Mouse (Mus musculus): ENCODE measurements around the gene Ctnna2. TPM values are rescaled to one million over a fixed set of nuclear protein-coding genes. Genes with fewer than 3 reads are reported as not detected.

Gene Ctnna2
- polyA plus RNA-seq, 1 experiment: 0.70 TPM

DNA sequence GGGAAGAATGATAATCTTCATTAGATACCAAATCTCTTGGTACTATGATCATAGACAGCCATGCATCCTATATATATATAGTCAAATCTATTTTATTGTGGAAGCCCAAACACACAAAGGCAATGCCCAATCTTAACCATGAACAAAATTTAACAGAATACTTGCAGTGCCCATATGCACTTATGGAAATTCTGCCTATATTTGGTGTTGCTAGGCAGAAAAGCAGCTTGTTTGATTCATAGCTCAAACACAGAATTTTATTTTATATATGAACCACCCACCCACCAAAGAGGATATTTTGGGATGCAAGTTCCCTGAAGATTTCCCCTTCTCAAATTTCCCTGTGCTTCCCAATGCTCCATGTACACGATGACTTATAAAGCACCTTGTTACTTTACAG is 655.2 kb downstream of the Ctnna2 start:
- no peak for DNase-seq
- H3K36me3 ChIP-seq (ENCODE audit: control insufficient read depth, insufficient read depth, low read length): no peaks in the 10 kb centered on the region
- H3K4me3 ChIP-seq (ENCODE audit: control insufficient read depth, insufficient read depth, low read length): no peak overlapping the region
- no peaks in the 10 kb centered on the region for H3K4me1 ChIP-seq (replicated peaks; ENCODE audit: control insufficient read depth, insufficient read depth, low read length)
- H3K27ac ChIP-seq (ENCODE audit: control insufficient read depth, insufficient read depth, low read length): no peak overlapping the region
- TF ChIP-seq POLR2A (IDR thresholded peaks at IDR 0.05; ENCODE audit: control insufficient read depth, extremely low read depth, insufficient read depth, low read length, poor library complexity) (no peak), CTCF (IDR thresholded peaks at IDR 0.05; ENCODE audit: borderline replicate concordance, control insufficient read depth, extremely low read depth, insufficient read depth, low read length, poor library complexity) (no peak)
- H3K27me3 ChIP-seq (ENCODE audit: control insufficient read depth, insufficient read depth, low read length): no peaks in the 10 kb centered on the region
- 89% methylated on average over 1 of the region's 1 CpGs for WGBS

GRCm38 (mm10) chr6:77306796-77307195 is 672.7 kb downstream of the Ctnna2 start:
- TF ChIP-seq CTCF (IDR thresholded peaks at IDR 0.05; ENCODE audit: borderline replicate concordance, control insufficient read depth, extremely low read depth, insufficient read depth, low read length, poor library complexity): no peak
- no peak for TF ChIP-seq POLR2A (IDR thresholded peaks at IDR 0.05; ENCODE audit: control insufficient read depth, extremely low read depth, insufficient read depth, low read length, poor library complexity)
- no peaks in the 10 kb centered on the region for H3K4me1 ChIP-seq (replicated peaks; ENCODE audit: control insufficient read depth, insufficient read depth, low read length)
- 95% methylated on average over 3 of the region's 3 CpGs for WGBS
- no peaks in the 10 kb centered on the region for H3K27me3 ChIP-seq (ENCODE audit: control insufficient read depth, insufficient read depth, low read length)
- no peak for DNase-seq
- H3K4me3 ChIP-seq (ENCODE audit: control insufficient read depth, insufficient read depth, low read length): no peak overlapping the region
- H3K27ac ChIP-seq (ENCODE audit: control insufficient read depth, insufficient read depth, low read length): no peak overlapping the region
- H3K36me3 ChIP-seq (ENCODE audit: control insufficient read depth, insufficient read depth, low read length): no peaks in the 10 kb centered on the region

- WGBS: 90% methylated on average over 1 of the region's 1 CpGs
- H3K27me3 ChIP-seq (ENCODE audit: control insufficient read depth, insufficient read depth, low read length): no peaks in the 10 kb centered on the region
Observed at GRCm38 (mm10) chr6:77301305-77301704, 678.2 kb downstream of the Ctnna2 start.

GRCm38 (mm10) chr6:77291415-77291814 is 688.1 kb downstream of the Ctnna2 start:
- no peaks in the 10 kb centered on the region for H3K36me3 ChIP-seq (ENCODE audit: control insufficient read depth, insufficient read depth, low read length)
- no peak overlapping the region for H3K4me3 ChIP-seq (ENCODE audit: control insufficient read depth, insufficient read depth, low read length)
- DNase-seq: no peak
- no peak overlapping the region for H3K27ac ChIP-seq (ENCODE audit: control insufficient read depth, insufficient read depth, low read length)
- TF ChIP-seq POLR2A (IDR thresholded peaks at IDR 0.05; ENCODE audit: control insufficient read depth, extremely low read depth, insufficient read depth, low read length, poor library complexity) (no peak), CTCF (IDR thresholded peaks at IDR 0.05; ENCODE audit: borderline replicate concordance, control insufficient read depth, extremely low read depth, insufficient read depth, low read length, poor library complexity) (no peak)
- H3K4me1 ChIP-seq (replicated peaks; ENCODE audit: control insufficient read depth, insufficient read depth, low read length): no peaks in the 10 kb centered on the region
- WGBS: 76% methylated on average over 6 of the region's 6 CpGs
- no peaks in the 10 kb centered on the region for H3K27me3 ChIP-seq (ENCODE audit: control insufficient read depth, insufficient read depth, low read length)

More at GRCm38 (mm10) chr6:77301305-77301704, 678.2 kb downstream of the Ctnna2 start:
- TF ChIP-seq CTCF (IDR thresholded peaks at IDR 0.05; ENCODE audit: borderline replicate concordance, control insufficient read depth, extremely low read depth, insufficient read depth, low read length, poor library complexity): no peak
- no peak for TF ChIP-seq POLR2A (IDR thresholded peaks at IDR 0.05; ENCODE audit: control insufficient read depth, extremely low read depth, insufficient read depth, low read length, poor library complexity)
- Histone ChIP-seq H3K36me3 (ENCODE audit: control insufficient read depth, insufficient read depth, low read length) (no peaks in the 10 kb centered on the region), H3K4me3 (ENCODE audit: control insufficient read depth, insufficient read depth, low read length) (no peak overlapping the region), H3K4me1 (replicated peaks; ENCODE audit: control insufficient read depth, insufficient read depth, low read length) (no peaks in the 10 kb centered on the region), H3K27ac (ENCODE audit: control insufficient read depth, insufficient read depth, low read length) (no peak overlapping the region)
- DNase-seq: no peak

DNA sequence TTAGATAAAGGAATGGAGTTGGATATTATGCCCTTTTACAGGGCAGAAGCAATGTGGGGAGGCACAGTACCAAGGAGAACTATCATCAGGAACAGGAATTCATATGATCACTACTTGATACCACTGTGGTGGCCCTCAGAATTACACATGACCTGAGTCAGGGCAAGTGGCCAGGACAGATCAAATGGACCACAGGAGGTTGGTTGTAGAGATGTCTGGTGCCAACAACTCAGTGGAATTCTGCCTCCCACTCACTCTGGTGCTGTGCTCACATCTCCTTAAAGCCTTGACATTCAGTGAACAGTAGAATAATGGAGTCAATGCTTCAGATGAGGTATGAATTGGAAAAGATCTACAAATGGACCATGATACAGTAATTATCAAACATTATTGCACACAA is 691.1 kb downstream of the Ctnna2 start:
- no peaks in the 10 kb centered on the region for H3K27me3 ChIP-seq (ENCODE audit: control insufficient read depth, insufficient read depth, low read length)
- no peak overlapping the region for H3K4me3 ChIP-seq (ENCODE audit: control insufficient read depth, insufficient read depth, low read length)
- TF ChIP-seq CTCF (IDR thresholded peaks at IDR 0.05; ENCODE audit: borderline replicate concordance, control insufficient read depth, extremely low read depth, insufficient read depth, low read length, poor library complexity): no peak
- no peak for TF ChIP-seq POLR2A (IDR thresholded peaks at IDR 0.05; ENCODE audit: control insufficient read depth, extremely low read depth, insufficient read depth, low read length, poor library complexity)
- H3K27ac ChIP-seq (ENCODE audit: control insufficient read depth, insufficient read depth, low read length): no peak overlapping the region
- H3K4me1 ChIP-seq (replicated peaks; ENCODE audit: control insufficient read depth, insufficient read depth, low read length): no peaks in the 10 kb centered on the region
- no peak for DNase-seq
- H3K36me3 ChIP-seq (ENCODE audit: control insufficient read depth, insufficient read depth, low read length): no peaks in the 10 kb centered on the region

- no peaks in the 10 kb centered on the region for H3K27me3 ChIP-seq (ENCODE audit: control insufficient read depth, insufficient read depth, low read length)
- TF ChIP-seq POLR2A (IDR thresholded peaks at IDR 0.05; ENCODE audit: control insufficient read depth, extremely low read depth, insufficient read depth, low read length, poor library complexity) (no peak), CTCF (IDR thresholded peaks at IDR 0.05; ENCODE audit: borderline replicate concordance, control insufficient read depth, extremely low read depth, insufficient read depth, low read length, poor library complexity) (no peak)
- no peaks in the 10 kb centered on the region for H3K4me1 ChIP-seq (replicated peaks; ENCODE audit: control insufficient read depth, insufficient read depth, low read length)
- DNase-seq: no peak
- 89% methylated on average over 5 of the region's 5 CpGs for WGBS
- no peak overlapping the region for H3K4me3 ChIP-seq (ENCODE audit: control insufficient read depth, insufficient read depth, low read length)
- no peaks in the 10 kb centered on the region for H3K36me3 ChIP-seq (ENCODE audit: control insufficient read depth, insufficient read depth, low read length)
- H3K27ac ChIP-seq (ENCODE audit: control insufficient read depth, insufficient read depth, low read length): no peak overlapping the region
Observed at GRCm38 (mm10) chr6:77286317-77286716, 693.2 kb downstream of the Ctnna2 start.

DNA sequence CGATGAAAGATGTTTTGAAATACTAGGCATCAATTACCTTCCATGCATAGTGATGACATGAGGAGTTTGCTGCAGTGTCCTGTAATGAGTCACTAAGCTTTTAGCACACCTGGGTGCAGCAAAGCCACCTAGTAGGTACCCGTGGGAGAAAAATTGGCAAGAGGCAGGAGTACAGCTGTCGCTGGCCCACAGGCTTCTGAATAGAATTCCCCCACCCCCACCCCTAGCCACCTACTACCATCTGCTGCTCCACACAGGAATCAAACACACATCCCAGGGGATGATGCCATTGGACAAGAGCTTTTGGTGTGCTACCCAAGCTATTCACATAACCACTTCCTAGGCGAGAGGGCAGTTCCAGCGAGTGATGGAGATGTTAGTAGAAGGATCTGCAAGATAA is 700.7 kb downstream of the Ctnna2 start:
- no peaks in the 10 kb centered on the region for H3K4me1 ChIP-seq (replicated peaks; ENCODE audit: control insufficient read depth, insufficient read depth, low read length)
- H3K27ac ChIP-seq (ENCODE audit: control insufficient read depth, insufficient read depth, low read length): no peak overlapping the region
- no peaks in the 10 kb centered on the region for H3K27me3 ChIP-seq (ENCODE audit: control insufficient read depth, insufficient read depth, low read length)
- 88% methylated on average over 5 of the region's 5 CpGs for WGBS
- H3K4me3 ChIP-seq (ENCODE audit: control insufficient read depth, insufficient read depth, low read length): no peak overlapping the region
- H3K36me3 ChIP-seq (ENCODE audit: control insufficient read depth, insufficient read depth, low read length): no peaks in the 10 kb centered on the region
- TF ChIP-seq CTCF (IDR thresholded peaks at IDR 0.05; ENCODE audit: borderline replicate concordance, control insufficient read depth, extremely low read depth, insufficient read depth, low read length, poor library complexity) (no peak), POLR2A (IDR thresholded peaks at IDR 0.05; ENCODE audit: control insufficient read depth, extremely low read depth, insufficient read depth, low read length, poor library complexity) (no peak)
- no peak for DNase-seq

Measured in thymus, adult 2 months (tissue).